Mouse (Mus musculus) urinary bladder, postnatal 0 days (tissue): ENCODE data around the gene Pold1. TPM values are rescaled to one million over a fixed set of nuclear protein-coding genes. Genes with fewer than 3 reads are reported as not detected.

Source experiments
- microRNA-seq: library from miRNA; unstranded; fragments of <30 nt; microRNA quantifications from one replicate; pipeline ENCODE4, GENCODE M21; 2016
- polyA plus RNA-seq: library from polyadenylated mRNA; unstranded; fragments of >200 nt; fragmentation: Nextera tagmentation; extraction: Ambion mirVana; gene quantifications from 2 replicates; pipeline ENCODE4 v1.2.1, GENCODE M21; 2015

Pold1 gene
- polyA plus RNA-seq, result 20.1 and 23.8 TPM in 2 replicates

GRCm38 (mm10) chr7:44548497-44549087, at the start of gene Pold1:
Pold1 (minus strand) TSS chr7:44548849.

GRCm38 (mm10) chr7:44590402-44591347, 42.0 kb upstream of the Pold1 start, which contains the start of gene Kcnc3:
Kcnc3 (plus strand) TSS chr7:44590664.

GRCm38 (mm10) chr7:44572213-44572701, 23.6 kb upstream of the Pold1 start, which contains the start of gene Napsa:
Napsa (plus strand) TSS chr7:44572380.

GRCm38 (mm10) chr7:44553826-44554225, 5.2 kb upstream of the Pold1 start, which contains the start of gene Nr1h2:
Nr1h2 (minus strand) TSS chr7:44553951.

GRCm38 (mm10) chr7:44531946-44532732, 16.5 kb downstream of the Pold1 start, which contains the start of gene Spib:
Spib (minus strand) TSS chr7:44532071.

GRCm38 (mm10) chr7:44524502-44524901, 24.1 kb downstream of the Pold1 start, which contains the start of gene Mybpc2:
Mybpc2 (minus strand) TSS chr7:44524656.

GRCm38 (mm10) chr7:44495992-44496770, 52.5 kb downstream of the Pold1 start, which contains the start of the genes Emc10 and Fam71e1:
Emc10 (minus strand) TSS chr7:44496529.
Fam71e1 (plus strand) TSS chr7:44496581.

Small RNA genes lying within 50 kb of the gene (microRNA-seq; reads per million reads assigned to microRNA genes)
- not detected for gene Mir7053

Other genes with a start within 250 kb of the Pold1 start
- gene Clec11a, start 241.9 kb downstream of the Pold1 start, polyA plus RNA-seq, result 13.6 and 16.2 TPM in 2 replicates
- 1.1 and 1.2 TPM in 2 replicates for gene Shank1, start 238.6 kb downstream of the Pold1 start, polyA plus RNA-seq
- gene Syt3, start 164.7 kb downstream of the Pold1 start, polyA plus RNA-seq, result 0.48 and 0.58 TPM in 2 replicates
- gene 1700008O03Rik, start 163.0 kb downstream of the Pold1 start, polyA plus RNA-seq, result 0.60 and 0.81 TPM in 2 replicates
- 0.13 and 0.26 TPM in 2 replicates for gene Lrrc4b, start 119.8 kb downstream of the Pold1 start, polyA plus RNA-seq
- 0.27 TPM in 1 of 2 replicates, not detected in the other for gene Aspdh, start 83.5 kb downstream of the Pold1 start, polyA plus RNA-seq
- 51.6 and 59.9 TPM in 2 replicates for gene Josd2, start 80.9 kb downstream of the Pold1 start, polyA plus RNA-seq
- gene Emc10, start 52.3 kb downstream of the Pold1 start, polyA plus RNA-seq, result 73.9 and 76.8 TPM in 2 replicates
- gene Fam71e1, start 52.3 kb downstream of the Pold1 start, polyA plus RNA-seq, result 8.0 and 10.1 TPM in 2 replicates
- gene Mybpc2, start 24.2 kb downstream of the Pold1 start, polyA plus RNA-seq, result 0.30 and 0.82 TPM in 2 replicates
- 0.05 TPM in 1 of 2 replicates, not detected in the other for gene Spib, start 16.8 kb downstream of the Pold1 start, polyA plus RNA-seq
- gene Nr1h2, start 5.1 kb upstream of the Pold1 start, polyA plus RNA-seq, result 65.2 and 69.4 TPM in 2 replicates
- 0.46 and 0.57 TPM in 2 replicates for gene Napsa, start 23.5 kb upstream of the Pold1 start, polyA plus RNA-seq
- gene Kcnc3, start 41.8 kb upstream of the Pold1 start, polyA plus RNA-seq, result 0.05 and 0.08 TPM in 2 replicates
- 11.2 and 12.2 TPM in 2 replicates for gene Myh14, start 122.0 kb upstream of the Pold1 start, polyA plus RNA-seq
- gene Izumo2, start 159.9 kb upstream of the Pold1 start, polyA plus RNA-seq, result not detected in 2 replicates
- 15.4 and 17.6 TPM in 2 replicates for gene Vrk3, start 199.6 kb upstream of the Pold1 start, polyA plus RNA-seq
- 0.21 and 0.35 TPM in 2 replicates for gene Zfp473, start 202.2 kb upstream of the Pold1 start, polyA plus RNA-seq